Mouse (Mus musculus): ENCODE data around the gene Iqschfp. TPM values are rescaled to one million over a fixed set of nuclear protein-coding genes. Genes with fewer than 3 reads are reported as not detected.

Gene Iqschfp
- polyA plus RNA-seq, 1 experiment, result 1.2 TPM

- WGBS, result 69% methylated on average over 5 of the region's 5 CpGs
Observed at GRCm38 (mm10) chr3:68138833-68139627, 247.0 kb downstream of the Iqschfp start.

DNA sequence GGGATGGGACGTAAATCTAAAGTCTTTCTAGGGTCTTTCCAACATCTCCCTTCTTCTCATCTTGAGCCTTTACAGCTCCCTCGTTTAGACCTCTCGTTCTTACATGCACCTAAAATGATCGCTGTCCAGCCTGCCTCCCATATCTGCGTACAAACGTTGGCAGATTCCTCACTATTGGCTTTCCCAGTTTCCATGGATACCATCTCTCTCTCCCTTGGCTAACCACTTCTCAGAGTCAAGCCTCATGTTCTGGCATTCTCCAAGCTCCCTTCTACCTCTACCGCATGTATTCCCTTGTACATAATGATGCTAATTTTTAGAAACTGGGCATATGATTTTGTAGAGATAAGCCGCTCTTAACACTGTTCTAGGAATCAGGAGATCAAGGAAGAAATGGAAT, 258.7 kb downstream of the Iqschfp start:
- Histone ChIP-seq H3K4me1 (ENCODE audit: control insufficient read depth, insufficient read depth, low read length) (no peaks in the 10 kb centered on the region), H3K4me3 (replicated peaks; ENCODE audit: insufficient read depth, low read depth, low read length) (no peak overlapping the region), H3K27me3 (ENCODE audit: control insufficient read depth, insufficient read depth, low read length) (no peaks in the 10 kb centered on the region), H3K27ac (ENCODE audit: insufficient read depth, low read length) (no peak overlapping the region)
- TF ChIP-seq CTCF (IDR thresholded peaks at IDR 0.05; ENCODE audit: borderline replicate concordance, insufficient read depth, low read depth, low read length) (no peak), POLR2A (IDR thresholded peaks at IDR 0.05; ENCODE audit: borderline replicate concordance, insufficient read depth, low read length) (no peak)
- WGBS, result 46% methylated on average over 8 of the region's 8 CpGs
- DNase-seq, result no peak

More at GRCm38 (mm10) chr3:68138833-68139627, 247.0 kb downstream of the Iqschfp start:
- no peaks in the 10 kb centered on the region for H3K27me3 ChIP-seq (ENCODE audit: control insufficient read depth, insufficient read depth, low read length)
- no peak for DNase-seq
- TF ChIP-seq CTCF (IDR thresholded peaks at IDR 0.05; ENCODE audit: borderline replicate concordance, insufficient read depth, low read depth, low read length), result no peak
- TF ChIP-seq POLR2A (IDR thresholded peaks at IDR 0.05; ENCODE audit: borderline replicate concordance, insufficient read depth, low read length), result no peak
- no peak overlapping the region for H3K27ac ChIP-seq (ENCODE audit: insufficient read depth, low read length)
- no peak overlapping the region for H3K4me3 ChIP-seq (replicated peaks; ENCODE audit: insufficient read depth, low read depth, low read length)
- no peaks in the 10 kb centered on the region for H3K4me1 ChIP-seq (ENCODE audit: control insufficient read depth, insufficient read depth, low read length)

GRCm38 (mm10) chr3:68160175-68160574, 268.1 kb downstream of the Iqschfp start:
- 89% methylated on average over 1 of the region's 1 CpGs for WGBS
- DNase-seq, result no peak
- no peak overlapping the region for H3K4me3 ChIP-seq (replicated peaks; ENCODE audit: insufficient read depth, low read depth, low read length)
- H3K4me1 ChIP-seq (ENCODE audit: control insufficient read depth, insufficient read depth, low read length), result no peaks in the 10 kb centered on the region
- TF ChIP-seq POLR2A (IDR thresholded peaks at IDR 0.05; ENCODE audit: borderline replicate concordance, insufficient read depth, low read length) (no peak), CTCF (IDR thresholded peaks at IDR 0.05; ENCODE audit: borderline replicate concordance, insufficient read depth, low read depth, low read length) (no peak)
- H3K27ac ChIP-seq (ENCODE audit: insufficient read depth, low read length), result no peak overlapping the region
- no peaks in the 10 kb centered on the region for H3K27me3 ChIP-seq (ENCODE audit: control insufficient read depth, insufficient read depth, low read length)

GRCm38 (mm10) chr3:68160760-68161159, 268.7 kb downstream of the Iqschfp start:
- H3K4me3 ChIP-seq (replicated peaks; ENCODE audit: insufficient read depth, low read depth, low read length), result no peak overlapping the region
- no peak for DNase-seq
- WGBS, result 49% methylated on average over 3 of the region's 3 CpGs
- no peak overlapping the region for H3K27ac ChIP-seq (ENCODE audit: insufficient read depth, low read length)
- no peaks in the 10 kb centered on the region for H3K4me1 ChIP-seq (ENCODE audit: control insufficient read depth, insufficient read depth, low read length)
- TF ChIP-seq POLR2A (IDR thresholded peaks at IDR 0.05; ENCODE audit: borderline replicate concordance, insufficient read depth, low read length) (no peak), CTCF (IDR thresholded peaks at IDR 0.05; ENCODE audit: borderline replicate concordance, insufficient read depth, low read depth, low read length) (no peak)
- no peaks in the 10 kb centered on the region for H3K27me3 ChIP-seq (ENCODE audit: control insufficient read depth, insufficient read depth, low read length)

DNA sequence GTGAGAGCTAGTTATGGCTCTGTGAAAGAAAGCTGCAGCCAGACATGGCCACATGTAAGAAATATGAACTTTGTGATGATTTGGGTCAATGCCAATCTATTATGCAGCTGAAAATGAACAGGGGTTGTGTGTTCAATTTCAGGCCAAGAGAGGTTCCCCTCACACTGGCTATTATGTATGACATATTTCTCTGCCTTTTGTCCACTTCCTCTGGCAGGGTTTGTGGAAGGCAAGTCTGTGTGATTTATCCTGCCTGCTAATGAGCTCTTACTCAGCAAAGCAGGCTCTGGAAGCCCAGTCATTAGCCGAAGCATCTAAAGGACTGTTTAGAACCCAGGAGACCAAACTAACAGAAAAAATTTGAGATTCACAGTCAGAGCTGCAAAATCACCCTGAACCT, 286.2 kb downstream of the Iqschfp start:
- H3K4me1 ChIP-seq (ENCODE audit: control insufficient read depth, insufficient read depth, low read length), result no peaks in the 10 kb centered on the region
- H3K27me3 ChIP-seq (ENCODE audit: control insufficient read depth, insufficient read depth, low read length), result no peaks in the 10 kb centered on the region
- no peak overlapping the region for H3K27ac ChIP-seq (ENCODE audit: insufficient read depth, low read length)
- 64% methylated on average over 1 of the region's 1 CpGs for WGBS
- no peak for TF ChIP-seq POLR2A (IDR thresholded peaks at IDR 0.05; ENCODE audit: borderline replicate concordance, insufficient read depth, low read length)
- H3K4me3 ChIP-seq (replicated peaks; ENCODE audit: insufficient read depth, low read depth, low read length), result no peak overlapping the region
- DNase-seq, result no peak

DNA sequence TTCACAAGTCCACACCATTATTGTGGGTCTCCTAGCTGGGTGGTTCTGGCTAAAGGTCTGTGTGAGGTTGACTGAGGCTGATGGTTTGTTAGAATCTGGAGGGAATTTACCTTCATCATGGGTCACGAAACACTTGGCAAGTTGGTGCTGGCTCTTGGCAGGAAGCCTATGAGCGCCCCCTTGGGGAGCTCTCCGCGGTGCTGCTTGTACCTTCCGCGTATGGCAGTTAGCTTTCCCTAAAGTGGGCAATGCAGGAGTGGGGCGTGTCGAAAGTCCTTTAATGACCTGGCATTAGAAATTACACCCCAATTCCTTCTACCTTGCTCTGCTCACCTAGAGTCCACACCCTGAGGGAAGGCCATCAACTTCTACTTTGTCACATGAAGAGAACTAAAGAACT, 295.4 kb downstream of the Iqschfp start:
- DNase-seq, result no peak
- H3K4me3 ChIP-seq (replicated peaks; ENCODE audit: insufficient read depth, low read depth, low read length), result no peak overlapping the region
- 21% methylated on average over 8 of the region's 8 CpGs for WGBS
- H3K27ac ChIP-seq (ENCODE audit: insufficient read depth, low read length), result no peak overlapping the region
- H3K4me1 ChIP-seq (ENCODE audit: control insufficient read depth, insufficient read depth, low read length), result no peaks in the 10 kb centered on the region
- no peaks in the 10 kb centered on the region for H3K27me3 ChIP-seq (ENCODE audit: control insufficient read depth, insufficient read depth, low read length)
- TF ChIP-seq POLR2A (IDR thresholded peaks at IDR 0.05; ENCODE audit: borderline replicate concordance, insufficient read depth, low read length) (no peak), CTCF (IDR thresholded peaks at IDR 0.05; ENCODE audit: borderline replicate concordance, insufficient read depth, low read depth, low read length) (no peak)

GRCm38 (mm10) chr3:68189100-68189499, 297.1 kb downstream of the Iqschfp start:
- WGBS, result 89% methylated on average over 2 of the region's 2 CpGs

GRCm38 (mm10) chr3:68196933-68197332, 304.9 kb downstream of the Iqschfp start:
- no peak overlapping the region for H3K27ac ChIP-seq (ENCODE audit: insufficient read depth, low read length)
- no peaks in the 10 kb centered on the region for H3K27me3 ChIP-seq (ENCODE audit: control insufficient read depth, insufficient read depth, low read length)
- TF ChIP-seq POLR2A (IDR thresholded peaks at IDR 0.05; ENCODE audit: borderline replicate concordance, insufficient read depth, low read length) (no peak), CTCF (IDR thresholded peaks at IDR 0.05; ENCODE audit: borderline replicate concordance, insufficient read depth, low read depth, low read length) (no peak)
- no peak for DNase-seq
- 98% methylated on average over 1 of the region's 1 CpGs for WGBS
- H3K4me1 ChIP-seq (ENCODE audit: control insufficient read depth, insufficient read depth, low read length), result no peaks in the 10 kb centered on the region
- no peak overlapping the region for H3K4me3 ChIP-seq (replicated peaks; ENCODE audit: insufficient read depth, low read depth, low read length)

More at GRCm38 (mm10) chr3:68189100-68189499, 297.1 kb downstream of the Iqschfp start:
- Histone ChIP-seq H3K4me3 (replicated peaks; ENCODE audit: insufficient read depth, low read depth, low read length) (no peak overlapping the region), H3K27ac (ENCODE audit: insufficient read depth, low read length) (no peak overlapping the region), H3K27me3 (ENCODE audit: control insufficient read depth, insufficient read depth, low read length) (no peaks in the 10 kb centered on the region), H3K4me1 (ENCODE audit: control insufficient read depth, insufficient read depth, low read length) (no peaks in the 10 kb centered on the region)
- TF ChIP-seq CTCF (IDR thresholded peaks at IDR 0.05; ENCODE audit: borderline replicate concordance, insufficient read depth, low read depth, low read length) (no peak), POLR2A (IDR thresholded peaks at IDR 0.05; ENCODE audit: borderline replicate concordance, insufficient read depth, low read length) (no peak)
- no peak for DNase-seq
